Comparison of ENCODE assay signal across 8 mouse cellular contexts in genomic region chr3:100682281-100682680, GRCm38 (mm10). TPM values are rescaled to one million over a fixed set of nuclear protein-coding genes. Genes with fewer than 3 reads are reported as not detected.
DNase-seq lines count a peak whose midpoint lies in the region; ATAC-seq and TF ChIP-seq lines count a peak whose summit lies in the region.

No protein-coding gene starts in this region.

- TF ChIP-seq EP300 in heart, adult 2 months (IDR thresholded peaks at IDR 0.05; ENCODE audit: insufficient read depth, low read depth, low read length) = no peak
- TF ChIP-seq EP300 in CH12.LX (IDR thresholded peaks at IDR 0.05; ENCODE audit: low read length) = no peak

- H3K36me3 ChIP-seq in heart, adult 2 months (ENCODE audit: control insufficient read depth, insufficient read depth, low read length) = peaks cover 2% of the 10 kb centered on the region; the same call in 1 of the 2 replicates
- H3K36me3 ChIP-seq in CH12.LX (replicated peaks in 1 of 2; ENCODE audit: control insufficient read depth in 1 of 2, insufficient read depth in 1 of 2, low read length in 1 of 2) = peaks cover 0 to 16% of the 10 kb centered on the region in 2 experiments
- H3K36me3 ChIP-seq in forebrain, postnatal 0 days (ENCODE audit: insufficient read depth) = no peaks in the 10 kb centered on the region
- no peaks in the 10 kb centered on the region for H3K36me3 ChIP-seq in liver, embryonic 16.5 days (ENCODE audit: control insufficient read depth, insufficient read depth)

- TF ChIP-seq CTCF in heart, adult 2 months (IDR thresholded peaks at IDR 0.05) = no peak
- TF ChIP-seq CTCF in CH12.LX (conservative IDR thresholded peaks at IDR 0.05 in 1 of 2, IDR thresholded peaks at IDR 0.05 in 1 of 2; ENCODE audit: low read depth in 2 of 2, low read length in 2 of 2) = no peak
- TF ChIP-seq CTCF in forebrain, postnatal 0 days (IDR thresholded peaks at IDR 0.05; ENCODE audit: low read depth) = no peak

- DNase-seq in heart, adult 2 months = no peak
- DNase-seq in heart, postnatal 4 days = no peak
- DNase-seq in CH12.LX (ENCODE audit: extremely low read depth) = no peak
- DNase-seq in forebrain, postnatal 0 days = no peak
- DNase-seq in urinary bladder, postnatal 4 days (ENCODE audit: low spot score in 2 of 2) = no peak
- no peak for DNase-seq in thymus, postnatal 10 days (ENCODE audit: low spot score in 2 of 2)
- DNase-seq in retina, postnatal 1 day = no peak

- peaks cover 7% of the 10 kb centered on the region; the same call in 1 of the 2 replicates for H3K4me1 ChIP-seq in heart, adult 2 months (ENCODE audit: control insufficient read depth, insufficient read depth, low read length)
- H3K4me1 ChIP-seq in CH12.LX (ENCODE audit: control insufficient read depth in 1 of 2, insufficient read depth in 2 of 2) = peaks cover 6 to 45% of the 10 kb centered on the region in 2 experiments; a peak in 3 of 4 replicates
- peaks cover 23% of the 10 kb centered on the region for H3K4me1 ChIP-seq in forebrain, postnatal 0 days (ENCODE audit: insufficient read depth)
- peaks cover 18% of the 10 kb centered on the region for H3K4me1 ChIP-seq in liver, embryonic 16.5 days (ENCODE audit: control insufficient read depth, low read depth, low read length)

- TF ChIP-seq RAD21 in CH12.LX (IDR thresholded peaks at IDR 0.05; ENCODE audit: low read depth, low read length) = no peak

- dilution Hi-C loops in CH12.LX (cut with MboI; ENCODE audit: extremely low pct_ligation_motif_present, extremely low pct_unique_long_range_greater_than_20kb, low sequenced_read_pairs) = no loop called here

- in situ Hi-C loops in CH12.LX (cut with MboI; ENCODE audit: low pct_ligation_motif_present, low pct_unique_long_range_greater_than_20kb, low sequenced_read_pairs) = loop anchor here (25.0 kb wide), 1 partner anchor 270 kb away; no protein-coding TSS in a partner anchor

- intact Hi-C loops in heart, adult 2 months (cut with DNase I) = loop anchor here (1.0 to 5.0 kb wide), 2 partner anchors 66 to 115 kb away; no protein-coding TSS in a partner anchor

- H3K27ac ChIP-seq in heart, adult 2 months = peak overlapping the region; percentile 87
- H3K27ac ChIP-seq in CH12.LX (ENCODE audit: insufficient read depth, low read depth) = no peak overlapping the region
- no peak overlapping the region for H3K27ac ChIP-seq in forebrain, postnatal 0 days (ENCODE audit: low read depth, low read length)
- no peak overlapping the region for H3K27ac ChIP-seq in liver, embryonic 16.5 days (ENCODE audit: low read length)

- H3K4me2 ChIP-seq in CH12.LX (ENCODE audit: insufficient read depth, low read depth, poor library complexity, severe bottlenecking) = peak overlapping the region; percentile 100
- peak overlapping the region; percentile 83 for H3K4me2 ChIP-seq in forebrain, postnatal 0 days (ENCODE audit: low read depth)
- peak overlapping the region; percentile 60 for H3K4me2 ChIP-seq in liver, embryonic 16.5 days (ENCODE audit: low read depth, low read length)

- H3K79me2 ChIP-seq in heart, adult 2 months (replicated peaks; ENCODE audit: control insufficient read depth, insufficient read depth, low read length) = peaks cover 5% of the 10 kb centered on the region; the same call in 1 of the 2 replicates
- H3K79me2 ChIP-seq in CH12.LX (replicated peaks; ENCODE audit: control insufficient read depth, extremely low read depth, insufficient read depth, poor library complexity, severe bottlenecking) = peaks cover 63% of the 10 kb centered on the region

- H3K27me3 ChIP-seq in heart, adult 2 months (ENCODE audit: control insufficient read depth, insufficient read depth, low read length) = no peaks in the 10 kb centered on the region
- no peaks in the 10 kb centered on the region for H3K27me3 ChIP-seq in CH12.LX (replicated peaks)
- no peaks in the 10 kb centered on the region for H3K27me3 ChIP-seq in forebrain, postnatal 0 days (ENCODE audit: insufficient read depth, low read length)
- H3K27me3 ChIP-seq in liver, embryonic 16.5 days (ENCODE audit: control insufficient read depth, insufficient read depth, low read depth, low read length) = no peaks in the 10 kb centered on the region

- H3K9me3 ChIP-seq in CH12.LX (replicated peaks; ENCODE audit: low read length) = no peaks in the 10 kb centered on the region
- no peaks in the 10 kb centered on the region for H3K9me3 ChIP-seq in forebrain, postnatal 0 days (ENCODE audit: low read length)
- H3K9me3 ChIP-seq in liver, embryonic 16.5 days (replicated peaks; ENCODE audit: control insufficient read depth, low read length) = no peaks in the 10 kb centered on the region

- ATAC-seq in forebrain, postnatal 0 days = no peak
- no peak for ATAC-seq in liver, embryonic 16.5 days (ENCODE audit: low read depth)

- H3K9ac ChIP-seq in heart, adult 2 months (ENCODE audit: low read depth, low read length) = no peak overlapping the region
- peak overlapping the region; percentile 53; the same call in 1 of the 2 replicates for H3K9ac ChIP-seq in CH12.LX (ENCODE audit: insufficient read depth, low read depth)
- no peak overlapping the region for H3K9ac ChIP-seq in forebrain, postnatal 0 days
- H3K9ac ChIP-seq in liver, embryonic 16.5 days (ENCODE audit: low read depth, low read length) = peak overlapping the region; percentile 39; the same call in 1 of the 2 replicates

- TF ChIP-seq POLR2A in heart, adult 2 months (IDR thresholded peaks at IDR 0.05; ENCODE audit: insufficient read depth, low read depth, low read length) = no peak
- no peak for TF ChIP-seq POLR2A in CH12.LX (IDR thresholded peaks at IDR 0.05; ENCODE audit: low read depth, low read length)

- WGBS in heart, adult 2 months = 14% methylated on average over 4 of the region's 4 CpGs
- 29% methylated on average over 4 of the region's 4 CpGs for WGBS in forebrain, postnatal 0 days
- WGBS in liver, embryonic 16.5 days (ENCODE audit: insufficient replicate concordance) = 20% methylated on average over 4 of the region's 4 CpGs

- peak overlapping the region; percentile 71 for H3K4me3 ChIP-seq in heart, adult 2 months
- H3K4me3 ChIP-seq in CH12.LX (replicated peaks in 1 of 3; ENCODE audit: low read depth in 2 of 3, low read length in 2 of 3, poor library complexity in 1 of 3) = peak overlapping the region; percentile 64 to 89 (median 77)
- H3K4me3 ChIP-seq in forebrain, postnatal 0 days (ENCODE audit: low read depth, low read length) = peak overlapping the region; percentile 89
- H3K4me3 ChIP-seq in liver, embryonic 16.5 days (ENCODE audit: low read depth, low read length) = peak overlapping the region; percentile 59

TF ChIP-seq in CH12.LX, 34 proteins besides CTCF, POLR2A, EP300 and RAD21:
- no peak for TF ChIP-seq USF2 (conservative IDR thresholded peaks at IDR 0.05; ENCODE audit: low read depth, low read length)
- no peak for TF ChIP-seq CHD2 (IDR thresholded peaks at IDR 0.05; ENCODE audit: low read length)
- TF ChIP-seq NRF1 (IDR thresholded peaks at IDR 0.05; ENCODE audit: low read depth, low read length) = no peak
- TF ChIP-seq MAFK (IDR thresholded peaks at IDR 0.05; ENCODE audit: insufficient replicate concordance, low read length) = no peak
- no peak for TF ChIP-seq NELFE (IDR thresholded peaks at IDR 0.05; ENCODE audit: low read depth, low read length)
- no peak for TF ChIP-seq E2F4 (IDR thresholded peaks at IDR 0.05; ENCODE audit: insufficient replicate concordance, low read depth, low read length)
- TF ChIP-seq MAZ (IDR thresholded peaks at IDR 0.05; ENCODE audit: low read depth, low read length) = no peak
- no peak for TF ChIP-seq PAX5 (IDR thresholded peaks at IDR 0.05; ENCODE audit: low read length)
- no peak for TF ChIP-seq MYC (IDR thresholded peaks at IDR 0.05; ENCODE audit: low read depth, low read length)
- no peak for TF ChIP-seq CHD1 (IDR thresholded peaks at IDR 0.05; ENCODE audit: low read depth, low read length)
- no peak for TF ChIP-seq BHLHE40 (IDR thresholded peaks at IDR 0.05; ENCODE audit: low read depth, low read length)
- no peak for TF ChIP-seq ZC3H11A (IDR thresholded peaks at IDR 0.05; ENCODE audit: low read depth, low read length)

RNA-seq across cellular contexts. Expression of gene Man1a2, which starts 3.0 kb away (rescaled TPM):
- 10 to 100 TPM; 48.0 to 49.8 TPM for total RNA-seq in heart, adult 2 months (2021)
- polyA plus RNA-seq in heart, adult 2 months (2012; rRNA removed) = 3.8 and 8.0 TPM in 2 replicates
- 10 to 100 TPM; 78.7 to 82.8 TPM for total RNA-seq in heart, postnatal 4 days (2021)
- total RNA-seq in CH12.LX (2012; rRNA removed) = 47.7 and 53.5 TPM in 2 replicates
- 31.1 and 33.4 TPM in 2 replicates for total RNA-seq in CH12.LX (2014; rRNA removed)
- polyA plus RNA-seq in CH12.LX (2012; ENCODE audit: insufficient read length, low read depth) = 73.6 and 83.7 TPM in 2 replicates
- total RNA-seq in forebrain, postnatal 0 days (2014; rRNA removed) = 39.8 and 48.2 TPM in 2 replicates
- 45.2 and 54.3 TPM in 2 replicates for polyA plus RNA-seq in forebrain, postnatal 0 days (2015; fragmentation: Nextera tagmentation; extraction: Ambion mirVana)
- polyA plus RNA-seq in liver, embryonic 16.5 days (2015; fragmentation: Nextera tagmentation; extraction: Ambion mirVana) = 20.5 and 21.2 TPM in 2 replicates

Comparison
In these comparisons a context has a peak if more than half of its experiments do, and no peak if none do; other contexts are left out.
1. H3K9ac ChIP-seq: peak in CH12.LX (single experiment) and liver, embryonic 16.5 days (single experiment); none in heart, adult 2 months (single experiment) and forebrain, postnatal 0 days (single experiment).
2. Peak in every context shown above with its lines, with median percentiles within 50 percentile points of each other: H3K4me3 ChIP-seq and H3K4me2 ChIP-seq.